Mouse (Mus musculus): ENCODE data around the gene Trim38. TPM values are rescaled to one million over a fixed set of nuclear protein-coding genes. Genes with fewer than 3 reads are reported as not detected.
A peak's percentile ranks its signal among the peaks of the same experiment; 100 is the strongest.

The Trim38 gene
- polyA plus RNA-seq, 2 experiments: 0.04 TPM; not detected in 1

- H3K27me3 ChIP-seq (ENCODE audit: control insufficient read depth, insufficient read depth, low read length): no peaks in the 10 kb centered on the region
- no peaks in the 10 kb centered on the region for H3K36me3 ChIP-seq (ENCODE audit: control insufficient read depth, insufficient read depth, low read length)
- ATAC-seq (ENCODE audit: low FRiP score, low read depth) (no peak), DNase-seq (ENCODE audit: low spot score) (no peak)
- no peak overlapping the region for H3K4me2 ChIP-seq (replicated peaks; ENCODE audit: low read depth, low read length, severe bottlenecking)
- no peak overlapping the region for H3K4me3 ChIP-seq (replicated peaks; ENCODE audit: low read length)
- no peak overlapping the region for H3K27ac ChIP-seq (replicated peaks; ENCODE audit: low read depth, low read length)
- no peaks in the 10 kb centered on the region for H3K9me3 ChIP-seq (ENCODE audit: control insufficient read depth, low read length)
- no peak overlapping the region for H3K9ac ChIP-seq (ENCODE audit: low read depth, low read length, severe bottlenecking)
- WGBS: 90% methylated on average over 5 of the region's 5 CpGs
- no peaks in the 10 kb centered on the region for H3K4me1 ChIP-seq (ENCODE audit: control insufficient read depth, insufficient read depth, low read length)
- no peak for TF ChIP-seq POLR2A (IDR thresholded peaks at IDR 0.05; ENCODE audit: borderline replicate concordance, extremely low read depth, insufficient read depth, insufficient read length)
These were observed 40.0 kb upstream of the Trim38 start for GRCm38 (mm10) chr13:23729706-23730105.

DNA sequence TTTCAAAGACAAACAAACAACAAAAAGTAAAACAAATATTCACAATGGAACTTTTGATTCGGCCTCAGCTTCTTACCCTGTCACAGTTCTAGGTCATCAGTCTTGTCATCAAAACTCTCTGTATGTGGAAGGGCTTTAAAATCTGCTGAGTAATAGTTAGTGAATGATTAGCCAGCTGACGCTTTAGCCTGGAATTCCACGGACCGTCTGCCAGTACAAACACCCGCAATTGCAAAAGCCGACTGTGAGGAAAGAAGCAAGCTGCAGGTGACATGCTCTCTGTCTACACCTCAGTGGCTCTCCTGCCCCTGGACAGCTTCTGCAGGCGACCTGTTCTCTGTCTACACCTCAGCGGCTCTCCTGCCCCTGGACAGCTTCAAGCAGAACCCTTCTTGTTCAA is 39.2 kb upstream of the Trim38 start:
- Histone ChIP-seq H3K4me2 (replicated peaks; ENCODE audit: low read depth, low read length, severe bottlenecking) (no peak overlapping the region), H3K4me1 (ENCODE audit: control insufficient read depth, insufficient read depth, low read length) (no peaks in the 10 kb centered on the region), H3K36me3 (ENCODE audit: control insufficient read depth, insufficient read depth, low read length) (no peaks in the 10 kb centered on the region), H3K27ac (replicated peaks; ENCODE audit: low read depth, low read length) (no peak overlapping the region), H3K9ac (ENCODE audit: low read depth, low read length, severe bottlenecking) (no peak overlapping the region), H3K4me3 (replicated peaks; ENCODE audit: low read length) (no peak overlapping the region), H3K27me3 (ENCODE audit: control insufficient read depth, insufficient read depth, low read length) (no peaks in the 10 kb centered on the region), H3K9me3 (ENCODE audit: control insufficient read depth, low read length) (no peaks in the 10 kb centered on the region)
- WGBS: 42% methylated on average over 8 of the region's 8 CpGs
- no peak for TF ChIP-seq POLR2A (IDR thresholded peaks at IDR 0.05; ENCODE audit: borderline replicate concordance, extremely low read depth, insufficient read depth, insufficient read length)
- no peak for DNase-seq (ENCODE audit: low spot score)
- no peak for ATAC-seq (ENCODE audit: low FRiP score, low read depth)

DNA sequence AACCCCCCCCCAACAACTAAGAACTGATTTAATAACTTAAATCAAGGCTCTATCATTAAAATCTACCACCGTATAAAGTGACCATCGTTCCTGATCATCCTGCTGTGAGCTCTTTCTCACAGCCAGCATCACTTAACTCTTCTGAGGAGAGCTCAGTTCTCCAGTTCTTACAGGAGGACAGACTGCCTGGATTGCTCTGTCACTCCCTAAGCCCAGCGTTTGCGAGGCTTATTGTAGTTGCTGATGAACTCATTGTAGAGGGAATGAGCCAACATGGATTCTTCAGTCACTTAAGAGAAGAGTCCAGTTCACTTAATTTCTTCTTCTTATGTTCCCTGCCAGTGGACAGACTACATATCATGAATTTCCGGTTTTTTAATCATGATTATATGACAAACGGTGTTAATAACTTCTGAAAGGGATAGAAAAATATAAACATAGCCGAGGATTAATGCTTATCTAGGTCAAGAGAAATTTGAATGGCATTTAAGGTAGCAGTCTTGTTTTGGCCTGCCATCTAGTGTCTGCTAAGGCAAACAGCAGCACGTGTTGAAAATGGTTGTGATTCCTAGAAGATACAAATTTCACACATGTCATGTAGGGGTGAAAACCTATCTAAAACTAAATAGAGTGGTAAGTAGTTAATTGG is 37.4 kb upstream of the Trim38 start:
- H3K9me3 ChIP-seq (ENCODE audit: control insufficient read depth, low read length): no peaks in the 10 kb centered on the region
- ATAC-seq (ENCODE audit: low FRiP score, low read depth) (peak; percentile 50; the same call in 1 of the 2 replicates), DNase-seq (ENCODE audit: low spot score) (peak; percentile 74)
- no peak for TF ChIP-seq POLR2A (IDR thresholded peaks at IDR 0.05; ENCODE audit: borderline replicate concordance, extremely low read depth, insufficient read depth, insufficient read length)
- H3K27me3 ChIP-seq (ENCODE audit: control insufficient read depth, insufficient read depth, low read length): no peaks in the 10 kb centered on the region
- no peaks in the 10 kb centered on the region for H3K4me1 ChIP-seq (ENCODE audit: control insufficient read depth, insufficient read depth, low read length)
- WGBS: 26% methylated on average over 8 of the region's 8 CpGs
- H3K4me3 ChIP-seq (replicated peaks; ENCODE audit: low read length): no peak overlapping the region
- no peak overlapping the region for H3K27ac ChIP-seq (replicated peaks; ENCODE audit: low read depth, low read length)
- no peaks in the 10 kb centered on the region for H3K36me3 ChIP-seq (ENCODE audit: control insufficient read depth, insufficient read depth, low read length)
- no peak overlapping the region for H3K4me2 ChIP-seq (replicated peaks; ENCODE audit: low read depth, low read length, severe bottlenecking)
- no peak overlapping the region for H3K9ac ChIP-seq (ENCODE audit: low read depth, low read length, severe bottlenecking)

DNA sequence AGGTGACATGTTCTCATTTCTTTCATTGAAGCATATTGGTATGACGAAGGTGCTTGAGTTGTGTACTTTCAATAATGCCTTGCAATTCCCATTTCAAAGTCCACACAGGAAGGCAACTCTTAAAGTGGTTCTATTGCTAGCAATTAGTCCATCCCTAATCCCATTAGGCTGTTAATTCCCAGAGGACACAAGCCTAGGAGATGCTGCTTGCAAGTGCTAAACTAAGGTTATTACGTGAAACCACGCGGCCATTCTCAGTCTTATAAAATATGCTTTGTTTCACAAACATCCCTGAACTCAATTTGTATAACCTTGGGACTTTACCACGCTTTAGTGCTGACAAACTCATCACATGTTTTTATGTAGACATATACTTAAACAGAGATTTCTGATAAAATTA is 32.6 kb upstream of the Trim38 start:
- ATAC-seq (ENCODE audit: low FRiP score, low read depth) (no peak), DNase-seq (ENCODE audit: low spot score) (no peak)
- no peaks in the 10 kb centered on the region for H3K9me3 ChIP-seq (ENCODE audit: control insufficient read depth, low read length)
- H3K27ac ChIP-seq (replicated peaks; ENCODE audit: low read depth, low read length): no peak overlapping the region
- H3K4me2 ChIP-seq (replicated peaks; ENCODE audit: low read depth, low read length, severe bottlenecking): no peak overlapping the region
- H3K4me3 ChIP-seq (replicated peaks; ENCODE audit: low read length): no peak overlapping the region
- no peak for TF ChIP-seq POLR2A (IDR thresholded peaks at IDR 0.05; ENCODE audit: borderline replicate concordance, extremely low read depth, insufficient read depth, insufficient read length)
- H3K4me1 ChIP-seq (ENCODE audit: control insufficient read depth, insufficient read depth, low read length): peaks cover 9% of the 10 kb centered on the region
- no peaks in the 10 kb centered on the region for H3K27me3 ChIP-seq (ENCODE audit: control insufficient read depth, insufficient read depth, low read length)
- H3K36me3 ChIP-seq (ENCODE audit: control insufficient read depth, insufficient read depth, low read length): no peaks in the 10 kb centered on the region
- WGBS: 71% methylated on average over 5 of the region's 5 CpGs
- no peak overlapping the region for H3K9ac ChIP-seq (ENCODE audit: low read depth, low read length, severe bottlenecking)

- TF ChIP-seq POLR2A (IDR thresholded peaks at IDR 0.05; ENCODE audit: borderline replicate concordance, extremely low read depth, insufficient read depth, insufficient read length): no peak
- Histone ChIP-seq H3K27ac (replicated peaks; ENCODE audit: low read depth, low read length) (peak overlapping the region; percentile 92), H3K4me3 (replicated peaks; ENCODE audit: low read length) (peak overlapping the region; percentile 44), H3K9me3 (ENCODE audit: control insufficient read depth, low read length) (no peaks in the 10 kb centered on the region), H3K4me2 (replicated peaks; ENCODE audit: low read depth, low read length, severe bottlenecking) (peak overlapping the region; percentile 73), H3K36me3 (ENCODE audit: control insufficient read depth, insufficient read depth, low read length) (no peaks in the 10 kb centered on the region), H3K4me1 (ENCODE audit: control insufficient read depth, insufficient read depth, low read length) (peaks cover 9% of the 10 kb centered on the region), H3K27me3 (ENCODE audit: control insufficient read depth, insufficient read depth, low read length) (no peaks in the 10 kb centered on the region), H3K9ac (ENCODE audit: low read depth, low read length, severe bottlenecking) (peak overlapping the region; percentile 81)
- WGBS: 16% methylated on average over 4 of the region's 4 CpGs
- no peak for DNase-seq (ENCODE audit: low spot score)
- ATAC-seq (ENCODE audit: low FRiP score, low read depth): no peak
These were observed 31.7 kb upstream of the Trim38 start for GRCm38 (mm10) chr13:23738041-23738440.
